Mouse (Mus musculus): ENCODE measurements at regions not wholly inside any gene's neighbourhood (a gene's known extent, or its start where the extent isn't known, plus 50 kb on each side); places are given as distances from the start of the nearest gene placed in this dataset.

GRCm38 (mm10) chr15:97571885-97572284 is 133.7 kb downstream of the Rpap3 start:
- TF ChIP-seq USF1 (IDR thresholded peaks at IDR 0.05; ENCODE audit: low read depth, low read length) (no peak), ZKSCAN1 (IDR thresholded peaks at IDR 0.05; ENCODE audit: borderline replicate concordance, low read depth, low read length) (no peak), MAX (IDR thresholded peaks at IDR 0.05; ENCODE audit: low read length) (no peak), HCFC1 (IDR thresholded peaks at IDR 0.05; ENCODE audit: low read depth, low read length) (no peak), CTCF (conservative IDR thresholded peaks at IDR 0.05 in 1 of 2, IDR thresholded peaks at IDR 0.05 in 1 of 2; ENCODE audit: low read depth in 2 of 2, low read length in 2 of 2) (no peak), MXI1 (IDR thresholded peaks at IDR 0.05; ENCODE audit: low read depth, low read length) (no peak), MYC (IDR thresholded peaks at IDR 0.05; ENCODE audit: low read depth, low read length) (no peak), ZMIZ1 (IDR thresholded peaks at IDR 0.05; ENCODE audit: low read depth, low read length) (no peak), POLR2A (IDR thresholded peaks at IDR 0.05; ENCODE audit: low read depth, low read length) (no peak)
